Mouse (Mus musculus) intestine, embryonic 14.5 days (tissue): Measurements from ENCODE around the gene Slc11a2. TPM values are rescaled to one million over a fixed set of nuclear protein-coding genes. Genes with fewer than 3 reads are reported as not detected.

Experiments used
- ATAC-seq: fragments of 200-750 bp; cut with Nextera tagmentation; replicated peaks from 2 replicates; pipeline ENCODE4 v1.8.0; 2017; ENCODE audit warnings: low read depth, moderate number of reproducible peaks, moderate TSS enrichment, moderate library complexity; ENCODE audit not compliant: low FRiP score, low TSS enrichment
- DNase-seq: peaks from one replicate; pipeline ENCODE4 v3.0.0-alpha.2; 2018; ENCODE audit warnings: low spot score
- H3K27ac ChIP-seq: fragments of 300-500 bp; sonication (generic); 2 replicates; pipeline ENCODE4 v1.5.1; 2014; ENCODE audit warnings: low read depth, mild to moderate bottlenecking, control low read depth
- H3K27me3 ChIP-seq: fragments of 300-500 bp; sonication (generic); replicated peaks from 2 replicates; pipeline ENCODE4 v1.6.1; 2014; ENCODE audit warnings: low read length, control low read depth; ENCODE audit not compliant: control insufficient read depth, insufficient read depth
- H3K36me3 ChIP-seq: fragments of 300-500 bp; sonication (generic); 2 replicates; pipeline ENCODE4 v1.6.1; 2014; ENCODE audit warnings: low read length, control low read depth; ENCODE audit not compliant: control insufficient read depth, insufficient read depth
- H3K4me1 ChIP-seq: fragments of 300-500 bp; sonication (generic); replicated peaks from 2 replicates; pipeline ENCODE4 v1.6.1; 2014; ENCODE audit warnings: low read length, control low read depth, mixed read lengths; ENCODE audit not compliant: control insufficient read depth, insufficient read depth
- H3K4me2 ChIP-seq: fragments of 300-500 bp; sonication (generic); 2 replicates; pipeline ENCODE4 v1.6.1; 2014; ENCODE audit warnings: low read length
- H3K4me3 ChIP-seq: fragments of 300-500 bp; sonication (generic); 2 replicates; pipeline ENCODE4 v1.5.1; 2014; ENCODE audit warnings: low read depth, low read length, control low read depth, mixed read lengths
- H3K9ac ChIP-seq: fragments of 300-500 bp; sonication (generic); 2 replicates; pipeline ENCODE4 v1.6.1; 2014; ENCODE audit warnings: mild to moderate bottlenecking, low read length
- H3K9me3 ChIP-seq: fragments of 300-500 bp; sonication (generic); 2 replicates; pipeline ENCODE4 v1.6.1; 2016; ENCODE audit warnings: low read length, control low read depth; ENCODE audit not compliant: control insufficient read depth
- WGBS: fragments of 180-500 bp; shearing (Covaris S2); extraction: QIAGEN DNeasy Blood & Tissue Kit; methylation state at CpG from one replicate; pipeline ENCODE4 v1.1.7; 2014; 5-methylcytosine and 5-hydroxymethylcytosine counted together
- polyA plus RNA-seq: library from polyadenylated mRNA; unstranded; fragments of >200 nt; fragmentation: Nextera tagmentation; extraction: Ambion mirVana; gene quantifications from 2 replicates; pipeline ENCODE4 v1.2.1, GENCODE M21; 2014

Gene Slc11a2
- polyA plus RNA-seq, 1 experiment from 2014 or later: 20.6 TPM

DNA sequence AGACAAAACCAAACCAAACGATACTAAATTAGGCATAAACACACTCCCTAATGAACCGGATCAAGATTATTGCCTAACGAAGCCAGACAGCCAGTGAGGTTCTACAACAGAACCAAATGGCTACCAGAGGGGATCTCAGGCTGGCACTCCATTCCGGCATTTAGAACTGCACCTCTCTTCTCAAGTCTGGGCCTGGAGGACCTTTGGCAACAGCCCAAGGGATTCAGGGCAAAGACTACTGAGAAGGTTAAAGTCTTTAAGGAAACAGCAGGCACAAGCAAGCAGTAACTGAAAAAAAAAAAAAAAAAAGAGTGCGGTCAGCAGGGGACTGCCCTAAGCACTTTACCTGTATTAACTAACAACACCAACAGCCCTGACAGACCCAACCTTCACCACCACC is 37.2 kb upstream of the Slc11a2 start:
- H3K36me3 ChIP-seq: no peaks in the 10 kb centered on the region
- H3K4me2 ChIP-seq: no peak overlapping the region
- WGBS: 81% methylated on average over 5 of the region's 5 CpGs
- no peaks in the 10 kb centered on the region for H3K4me1 ChIP-seq
- no peaks in the 10 kb centered on the region for H3K27me3 ChIP-seq
- H3K9ac ChIP-seq: no peak overlapping the region
- DNase-seq (no peak), ATAC-seq (no peak)
- no peaks in the 10 kb centered on the region for H3K9me3 ChIP-seq
- H3K4me3 ChIP-seq: no peak overlapping the region
- no peak overlapping the region for H3K27ac ChIP-seq

GRCm38 (mm10) chr15:100461646-100462045 is 36.8 kb upstream of the Slc11a2 start:
- Histone ChIP-seq H3K4me2 (no peak overlapping the region), H3K27ac (no peak overlapping the region), H3K4me3 (no peak overlapping the region), H3K36me3 (no peaks in the 10 kb centered on the region), H3K4me1 (no peaks in the 10 kb centered on the region), H3K9ac (no peak overlapping the region), H3K27me3 (no peaks in the 10 kb centered on the region), H3K9me3 (no peaks in the 10 kb centered on the region)
- no peak for DNase-seq
- 66% methylated on average over 9 of the region's 9 CpGs for WGBS
- no peak for ATAC-seq

GRCm38 (mm10) chr15:100460942-100461341 is 36.1 kb upstream of the Slc11a2 start:
- 10% methylated on average over 12 of the region's 12 CpGs for WGBS
- H3K9ac ChIP-seq: no peak overlapping the region

DNA sequence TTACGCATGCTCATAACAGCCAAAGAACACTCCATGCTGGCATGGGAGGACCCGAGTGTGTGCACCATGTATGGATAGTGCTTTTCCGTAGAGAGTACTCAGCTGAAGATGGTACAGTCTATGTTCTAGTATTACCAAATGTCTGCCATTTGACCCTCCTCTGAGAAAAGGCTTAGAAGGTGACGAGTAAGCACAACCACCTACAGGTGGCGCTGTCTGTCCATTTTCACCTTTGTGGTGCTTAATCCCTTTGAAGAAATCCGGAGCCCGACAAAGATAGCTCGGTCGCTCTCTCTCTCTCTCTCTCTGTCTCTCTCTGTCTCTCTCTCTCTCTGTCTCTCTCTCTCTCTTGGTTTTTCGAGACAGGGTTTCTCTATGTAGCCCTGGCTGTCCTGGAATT is 33.2 kb upstream of the Slc11a2 start:
- Histone ChIP-seq H3K27ac (no peak overlapping the region), H3K9me3 (no peaks in the 10 kb centered on the region), H3K27me3 (no peaks in the 10 kb centered on the region), H3K4me3 (no peak overlapping the region), H3K4me2 (no peak overlapping the region), H3K9ac (no peak overlapping the region), H3K4me1 (no peaks in the 10 kb centered on the region), H3K36me3 (no peaks in the 10 kb centered on the region)
- DNase-seq: peak; percentile 69
- 45% methylated on average over 10 of the region's 10 CpGs for WGBS
- no peak for ATAC-seq

More at GRCm38 (mm10) chr15:100460942-100461341, 36.1 kb upstream of the Slc11a2 start:
- Histone ChIP-seq H3K36me3 (no peaks in the 10 kb centered on the region), H3K4me1 (no peaks in the 10 kb centered on the region), H3K4me2 (peak overlapping the region; percentile 36), H3K27ac (no peak overlapping the region), H3K27me3 (no peaks in the 10 kb centered on the region), H3K9me3 (no peaks in the 10 kb centered on the region), H3K4me3 (no peak overlapping the region; the same call in 1 of the 2 replicates)
- ATAC-seq: no peak
- DNase-seq: no peak

DNA sequence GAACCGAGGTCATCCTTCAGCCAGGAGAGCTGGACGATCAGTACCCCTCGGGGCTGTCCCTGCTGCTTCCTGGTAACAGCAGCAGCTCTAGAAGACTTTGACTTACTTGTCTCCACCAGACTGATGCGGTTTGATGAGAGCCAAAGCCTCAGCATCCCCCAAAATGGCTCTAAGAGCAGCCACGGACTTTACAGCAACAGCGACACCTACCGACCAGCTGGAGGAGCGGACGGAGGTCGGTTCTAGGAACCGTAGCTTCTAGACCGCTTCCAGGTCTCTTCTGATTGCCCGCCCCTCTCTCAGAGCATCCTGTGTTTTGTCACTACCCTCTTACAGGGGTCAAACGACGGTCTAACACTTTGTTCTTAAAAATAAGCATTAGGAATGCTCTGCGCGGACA is 32.5 kb upstream of the Slc11a2 start:
- 5% methylated on average over 17 of the region's 17 CpGs for WGBS
- H3K4me3 ChIP-seq: no peak overlapping the region
- DNase-seq (peak; percentile 91), ATAC-seq (peak; percentile 58)
- no peaks in the 10 kb centered on the region for H3K36me3 ChIP-seq
- no peaks in the 10 kb centered on the region for H3K4me1 ChIP-seq
- no peaks in the 10 kb centered on the region for H3K27me3 ChIP-seq
- H3K9me3 ChIP-seq: no peaks in the 10 kb centered on the region
- H3K4me2 ChIP-seq: 0 out of 2 replicates have a peak overlapping the region, but pooled peaks have one; percentile 32
- H3K9ac ChIP-seq: no peak overlapping the region
- no peak overlapping the region for H3K27ac ChIP-seq

- no peak for ATAC-seq
- 78% methylated on average over 7 of the region's 7 CpGs for WGBS
- no peaks in the 10 kb centered on the region for H3K27me3 ChIP-seq
- H3K4me2 ChIP-seq: no peak overlapping the region
- no peak overlapping the region for H3K4me3 ChIP-seq
- no peak overlapping the region for H3K27ac ChIP-seq
- H3K9me3 ChIP-seq: no peaks in the 10 kb centered on the region
- DNase-seq: no peak
- H3K9ac ChIP-seq: no peak overlapping the region
- no peaks in the 10 kb centered on the region for H3K4me1 ChIP-seq
- no peaks in the 10 kb centered on the region for H3K36me3 ChIP-seq
Observed at GRCm38 (mm10) chr15:100456356-100456991, 31.6 kb upstream of the Slc11a2 start.

DNA sequence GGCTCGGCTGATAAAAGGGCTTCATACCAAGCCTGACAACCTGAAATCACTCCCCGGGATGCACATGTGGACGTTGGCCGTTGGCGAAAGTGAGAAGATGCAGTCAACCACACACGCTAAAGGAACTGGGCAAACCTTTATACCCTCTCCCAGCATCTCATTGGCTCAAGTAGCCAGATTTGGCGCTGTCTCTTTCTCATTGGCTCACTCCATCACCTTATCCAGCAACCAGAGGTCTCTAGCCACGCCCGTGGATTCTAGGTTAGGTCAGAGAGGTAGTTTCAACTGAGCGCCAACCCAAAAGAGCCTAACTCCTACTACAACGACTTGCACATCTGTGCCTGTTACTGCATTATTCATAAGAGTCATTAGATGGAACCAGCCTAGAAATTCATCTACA is 27.6 kb upstream of the Slc11a2 start:
- ATAC-seq: no peak

GRCm38 (mm10) chr15:100451245-100451644 is 26.4 kb upstream of the Slc11a2 start:
- Histone ChIP-seq H3K27me3 (no peaks in the 10 kb centered on the region), H3K4me2 (no peak overlapping the region), H3K9ac (no peak overlapping the region), H3K9me3 (no peaks in the 10 kb centered on the region), H3K27ac (no peak overlapping the region), H3K4me1 (no peaks in the 10 kb centered on the region), H3K36me3 (no peaks in the 10 kb centered on the region), H3K4me3 (no peak overlapping the region)
- 66% methylated on average over 16 of the region's 16 CpGs for WGBS
- ATAC-seq (no peak), DNase-seq (no peak)

More for the DNA sequence above, 27.6 kb upstream of the Slc11a2 start:
- H3K4me2 ChIP-seq: no peak overlapping the region
- no peak overlapping the region for H3K27ac ChIP-seq
- H3K9ac ChIP-seq: no peak overlapping the region
- H3K4me3 ChIP-seq: no peak overlapping the region
- DNase-seq: no peak
- no peaks in the 10 kb centered on the region for H3K27me3 ChIP-seq
- H3K9me3 ChIP-seq: no peaks in the 10 kb centered on the region
- no peaks in the 10 kb centered on the region for H3K4me1 ChIP-seq
- H3K36me3 ChIP-seq: no peaks in the 10 kb centered on the region
- 77% methylated on average over 11 of the region's 11 CpGs for WGBS

GRCm38 (mm10) chr15:100449495-100449894 is 24.6 kb upstream of the Slc11a2 start:
- H3K36me3 ChIP-seq: no peaks in the 10 kb centered on the region
- no peak overlapping the region for H3K27ac ChIP-seq
- no peaks in the 10 kb centered on the region for H3K9me3 ChIP-seq
- DNase-seq (no peak), ATAC-seq (no peak)
- H3K27me3 ChIP-seq: no peaks in the 10 kb centered on the region
- H3K4me3 ChIP-seq: no peak overlapping the region
- 73% methylated on average over 3 of the region's 3 CpGs for WGBS
- no peaks in the 10 kb centered on the region for H3K4me1 ChIP-seq
- no peak overlapping the region for H3K4me2 ChIP-seq
- H3K9ac ChIP-seq: no peak overlapping the region
